13 mouse cellular contexts compared by ENCODE assay signal in the genomic region with DNA sequence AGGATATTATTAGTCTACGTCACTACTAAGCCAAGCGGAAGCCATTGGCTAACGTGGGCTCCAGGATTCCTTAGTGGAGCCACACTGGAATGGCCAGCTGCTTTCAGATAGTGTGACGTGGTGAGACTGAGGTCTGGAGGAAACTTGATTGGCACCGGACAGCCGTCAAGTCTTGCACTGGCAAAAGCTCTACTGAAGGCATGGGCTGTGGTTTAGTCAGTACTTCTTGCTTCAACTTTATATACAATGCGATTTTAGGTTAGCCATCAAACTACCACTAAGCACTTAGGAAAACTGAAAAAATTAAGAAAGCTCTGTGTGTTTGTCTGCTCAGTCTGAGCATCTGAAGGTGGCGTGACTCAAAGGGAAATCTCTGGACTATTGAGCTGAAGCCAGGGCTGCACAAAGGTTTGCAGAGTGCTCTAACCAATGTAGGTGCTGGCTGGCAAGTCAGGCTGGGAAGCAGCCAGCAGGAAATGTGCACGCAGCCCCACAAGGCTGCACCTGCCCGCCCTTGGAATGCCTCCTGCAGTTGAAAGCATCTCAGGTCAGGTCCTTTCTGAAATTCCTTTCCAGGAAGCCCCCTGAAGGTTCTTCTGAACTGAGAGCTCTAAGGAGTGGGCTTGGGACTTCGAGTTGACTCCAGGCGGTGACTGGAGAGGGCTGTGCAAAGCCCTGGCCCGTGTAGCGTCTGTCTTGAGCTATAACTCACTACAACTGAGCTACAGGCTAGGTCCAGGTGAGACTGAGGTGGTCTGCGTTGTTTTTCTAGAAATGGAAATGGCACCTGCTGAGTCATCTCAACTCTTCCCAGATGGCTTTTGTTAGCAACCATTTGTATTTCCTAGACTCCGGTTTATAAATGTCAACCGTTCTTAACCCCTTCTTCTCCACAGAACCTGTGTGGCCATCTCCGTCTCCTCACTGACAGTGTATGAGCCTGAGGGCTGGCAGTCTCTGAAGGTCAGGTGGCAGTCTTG.
A peak's percentile ranks its signal among the peaks of the same experiment; 100 is the strongest.
DNase-seq lines count a peak whose midpoint lies in the region; ATAC-seq and TF ChIP-seq lines count a peak whose summit lies in the region.
"Had no signal": no experiment of that assay in that cellular context is flagged by ENCODE, and none has a peak within 500 bp of the region (broad histone marks: within the 10 kb centered on the region; RNA-seq: fewer than 3 reads in every experiment).

No protein-coding gene starts in this region.

- no peak for ATAC-seq in kidney, embryonic 16.5 days (ENCODE audit: low FRiP score, low TSS enrichment)
- no peak for ATAC-seq in stomach, postnatal 0 days (ENCODE audit: low FRiP score, low TSS enrichment)
- ATAC-seq in forebrain, embryonic 12.5 days (ENCODE audit: low FRiP score), result no peak
- ATAC-seq: forebrain, postnatal 0 days had no signal

- WGBS in kidney, embryonic 16.5 days, result 60% methylated on average over 18 of the region's 18 CpGs
- WGBS in stomach, postnatal 0 days, result 54% methylated on average over 18 of the region's 18 CpGs
- WGBS in forebrain, embryonic 12.5 days, result 74% methylated on average over 18 of the region's 18 CpGs

- peak; percentile 51 for DNase-seq in kidney, adult 18-20 months
- peak; percentile 34 for DNase-seq in thymus, postnatal 14 days
- no peak for DNase-seq in thymus, postnatal 36 days
- DNase-seq in adipocyte (ENCODE audit: low spot score), result peak; percentile 62
- DNase-seq in stomach, postnatal 0 days (ENCODE audit: low spot score), result peak; percentile 42
- DNase-seq: forebrain, postnatal 0 days; heart, postnatal 10 days; midbrain, embryonic 14.5 days; spleen, adult 18-20 months had no signal

- no peak overlapping the region for H3K27ac ChIP-seq in kidney, embryonic 16.5 days (ENCODE audit: low read length)
- no peak overlapping the region for H3K27ac ChIP-seq in stomach, postnatal 0 days (replicated peaks)
- H3K27ac ChIP-seq in forebrain, embryonic 12.5 days, result no peak overlapping the region
- H3K27ac ChIP-seq: liver, embryonic 15.5 days had no signal

- no peaks in the 10 kb centered on the region for H3K9me3 ChIP-seq in kidney, embryonic 16.5 days (ENCODE audit: low read length)
- no peaks in the 10 kb centered on the region for H3K9me3 ChIP-seq in stomach, postnatal 0 days (ENCODE audit: control insufficient read depth, low read length)
- no peaks in the 10 kb centered on the region for H3K9me3 ChIP-seq in forebrain, embryonic 12.5 days
- H3K9me3 ChIP-seq: limb, embryonic 10.5 days; liver, embryonic 15.5 days had no signal

- TF ChIP-seq CTCF in stomach, postnatal 0 days (IDR thresholded peaks at IDR 0.05; ENCODE audit: low read depth), result no peak

- H3K4me2 ChIP-seq in kidney, embryonic 16.5 days (replicated peaks; ENCODE audit: low read depth, low read length), result no peak overlapping the region
- no peak overlapping the region for H3K4me2 ChIP-seq in stomach, postnatal 0 days (replicated peaks; ENCODE audit: low read depth)
- no peak overlapping the region for H3K4me2 ChIP-seq in forebrain, embryonic 12.5 days
- H3K4me2 ChIP-seq: liver, embryonic 15.5 days had no signal

- no peaks in the 10 kb centered on the region for H3K36me3 ChIP-seq in kidney, embryonic 16.5 days (ENCODE audit: insufficient read depth, low read length)
- no peaks in the 10 kb centered on the region for H3K36me3 ChIP-seq in stomach, postnatal 0 days (ENCODE audit: control insufficient read depth, insufficient read depth, low read length)
- H3K36me3 ChIP-seq in forebrain, embryonic 12.5 days (replicated peaks), result no peaks in the 10 kb centered on the region
- H3K36me3 ChIP-seq: limb, embryonic 10.5 days; liver, embryonic 15.5 days had no signal

- no peak overlapping the region for H3K9ac ChIP-seq in kidney, embryonic 16.5 days (replicated peaks; ENCODE audit: low read length)
- no peak overlapping the region for H3K9ac ChIP-seq in stomach, postnatal 0 days (ENCODE audit: low read length)
- H3K9ac ChIP-seq in forebrain, embryonic 12.5 days, result no peak overlapping the region
- H3K9ac ChIP-seq: forebrain, postnatal 0 days; liver, embryonic 15.5 days had no signal

- TF ChIP-seq EP300 in stomach, postnatal 0 days (optimal IDR thresholded peaks at IDR 0.05), result no peak

- no peaks in the 10 kb centered on the region for H3K27me3 ChIP-seq in kidney, embryonic 16.5 days (ENCODE audit: insufficient read depth, low read length)
- no peaks in the 10 kb centered on the region for H3K27me3 ChIP-seq in stomach, postnatal 0 days (ENCODE audit: control insufficient read depth, insufficient read depth, low read length)
- H3K27me3 ChIP-seq in forebrain, embryonic 12.5 days, result peaks cover 4% of the 10 kb centered on the region; the same call in 1 of the 2 replicates
- H3K27me3 ChIP-seq: liver, embryonic 15.5 days had no signal

- no peak overlapping the region for H3K4me3 ChIP-seq in kidney, embryonic 16.5 days (ENCODE audit: low read length)
- no peak overlapping the region for H3K4me3 ChIP-seq in stomach, postnatal 0 days (ENCODE audit: low read depth, low read length)
- H3K4me3 ChIP-seq in forebrain, embryonic 12.5 days (replicated peaks), result no peak overlapping the region
- H3K4me3 ChIP-seq: limb, embryonic 10.5 days; liver, embryonic 15.5 days had no signal

- peaks cover 43% of the 10 kb centered on the region for H3K4me1 ChIP-seq in kidney, embryonic 16.5 days (ENCODE audit: insufficient read depth, low read length)
- H3K4me1 ChIP-seq in stomach, postnatal 0 days (replicated peaks; ENCODE audit: control insufficient read depth, insufficient read depth), result no peaks in the 10 kb centered on the region
- H3K4me1 ChIP-seq in forebrain, embryonic 12.5 days, result peaks cover 11% of the 10 kb centered on the region

Comparison
In these comparisons a context has a peak if more than half of its experiments do, and no peak if none do; other contexts are left out.
1. DNase-seq: peak in kidney, adult 18-20 months (single experiment), thymus, postnatal 14 days (single experiment), adipocyte (single experiment) and stomach, postnatal 0 days (single experiment); none in thymus, postnatal 36 days (0 of 2).